13 mouse cellular contexts compared by ENCODE assay signal in the genomic region with DNA sequence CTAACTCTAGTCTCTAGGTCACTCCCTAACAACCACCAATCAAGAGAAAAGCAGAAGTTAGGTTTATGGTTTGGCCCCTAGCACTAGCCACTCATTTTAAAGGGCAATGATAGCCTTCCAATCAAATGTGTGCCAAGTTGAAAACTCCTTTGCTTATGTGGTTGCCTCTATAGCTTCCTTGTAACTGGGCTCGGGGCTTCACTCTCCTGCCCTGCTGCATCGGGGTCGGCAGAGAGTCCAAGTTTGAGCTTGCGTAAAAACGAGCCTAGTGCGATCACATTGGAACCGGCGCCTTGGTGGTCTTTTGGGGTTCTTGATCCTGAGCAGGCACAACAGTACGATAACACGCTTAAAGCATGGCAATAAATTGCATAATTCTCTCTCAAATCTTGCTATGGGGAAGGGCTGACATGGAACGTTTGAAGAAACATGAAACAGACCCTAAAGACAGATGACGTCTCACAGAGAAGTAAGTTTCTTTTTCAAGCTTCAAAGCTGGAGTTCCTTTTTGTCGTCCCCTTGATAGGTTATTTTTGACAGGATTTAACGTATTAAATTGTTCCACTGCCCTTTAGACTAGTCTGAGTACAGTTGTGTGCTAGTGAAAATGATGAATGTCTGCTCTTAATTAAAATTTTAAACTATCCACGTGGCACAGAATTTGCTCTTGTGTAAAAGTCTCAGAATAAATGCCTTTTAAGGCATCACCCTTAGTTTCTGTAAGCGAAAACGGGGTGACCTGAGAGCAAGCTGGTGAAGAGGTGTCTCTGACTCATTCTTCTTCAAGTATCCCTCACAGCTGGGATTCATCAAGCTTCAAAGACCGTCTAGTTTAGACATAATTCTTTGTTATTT. TPM values are rescaled to one million over a fixed set of nuclear protein-coding genes. Genes with fewer than 3 reads are reported as not detected.
A peak's percentile ranks its signal among the peaks of the same experiment; 100 is the strongest.
DNase-seq lines count a peak whose midpoint lies in the region; ATAC-seq and TF ChIP-seq lines count a peak whose summit lies in the region.
"Had no signal": no experiment of that assay in that cellular context is flagged by ENCODE, and none has a peak within 500 bp of the region (broad histone marks: within the 10 kb centered on the region; RNA-seq: fewer than 3 reads in every experiment).

No protein-coding gene starts in this region.

- ATAC-seq in kidney, postnatal 0 days (replicated peaks; ENCODE audit: low FRiP score, low read depth) = no peak
- ATAC-seq in intestine, embryonic 14.5 days (replicated peaks; ENCODE audit: low FRiP score, low TSS enrichment, low read depth) = peak; percentile 50; the same call in 1 of the 2 replicates
- no peak for ATAC-seq in forebrain, embryonic 16.5 days

- H3K9ac ChIP-seq in kidney, postnatal 0 days (ENCODE audit: low read depth, low read length) = no peak overlapping the region
- H3K9ac ChIP-seq in intestine, embryonic 14.5 days (ENCODE audit: low read length) = no peak overlapping the region
- H3K9ac ChIP-seq in forebrain, embryonic 16.5 days (replicated peaks; ENCODE audit: low read depth, low read length) = no peak overlapping the region
- H3K9ac ChIP-seq: neural tube, embryonic 13.5 days had no signal

- no peak overlapping the region for H3K4me3 ChIP-seq in kidney, postnatal 0 days (replicated peaks; ENCODE audit: low read depth, low read length)
- H3K4me3 ChIP-seq in intestine, embryonic 14.5 days (ENCODE audit: low read depth, low read length) = 0 out of 2 replicates have a peak overlapping the region, but pooled peaks have one; percentile 4
- H3K4me3 ChIP-seq in forebrain, embryonic 16.5 days (replicated peaks; ENCODE audit: low read length) = no peak overlapping the region
- H3K4me3 ChIP-seq: neural tube, embryonic 13.5 days had no signal

- no peaks in the 10 kb centered on the region for H3K36me3 ChIP-seq in kidney, postnatal 0 days (ENCODE audit: insufficient read depth, low read length)
- H3K36me3 ChIP-seq in intestine, embryonic 14.5 days (ENCODE audit: control insufficient read depth, insufficient read depth, low read length) = no peaks in the 10 kb centered on the region
- H3K36me3 ChIP-seq in forebrain, embryonic 16.5 days (ENCODE audit: control insufficient read depth, insufficient read depth) = no peaks in the 10 kb centered on the region
- H3K36me3 ChIP-seq: neural tube, embryonic 13.5 days had no signal

- peak overlapping the region; percentile 6; the same call in 1 of the 2 replicates for H3K4me2 ChIP-seq in kidney, postnatal 0 days (ENCODE audit: low read length)
- H3K4me2 ChIP-seq in intestine, embryonic 14.5 days (ENCODE audit: low read length) = peak overlapping the region; percentile 36
- H3K4me2 ChIP-seq in forebrain, embryonic 16.5 days (ENCODE audit: low read length) = no peak overlapping the region
- H3K4me2 ChIP-seq: neural tube, embryonic 13.5 days had no signal

- no peaks in the 10 kb centered on the region for H3K27me3 ChIP-seq in kidney, postnatal 0 days (ENCODE audit: insufficient read depth, low read length)
- no peaks in the 10 kb centered on the region for H3K27me3 ChIP-seq in intestine, embryonic 14.5 days (replicated peaks; ENCODE audit: control insufficient read depth, insufficient read depth, low read length)
- no peaks in the 10 kb centered on the region for H3K27me3 ChIP-seq in forebrain, embryonic 16.5 days (replicated peaks; ENCODE audit: control insufficient read depth, insufficient read depth, low read length)
- H3K27me3 ChIP-seq: neural tube, embryonic 13.5 days had no signal

- no peaks in the 10 kb centered on the region for H3K4me1 ChIP-seq in kidney, postnatal 0 days (replicated peaks; ENCODE audit: insufficient read depth, low read length)
- 0 out of 2 replicates have a peak, but pooled peaks cover 2% of the 10 kb centered on the region for H3K4me1 ChIP-seq in intestine, embryonic 14.5 days (replicated peaks; ENCODE audit: control insufficient read depth, insufficient read depth, low read length)
- H3K4me1 ChIP-seq in forebrain, embryonic 16.5 days (replicated peaks; ENCODE audit: control insufficient read depth, insufficient read depth, low read length) = no peaks in the 10 kb centered on the region
- H3K4me1 ChIP-seq: neural tube, embryonic 13.5 days had no signal

- no peak for TF ChIP-seq CTCF in kidney, postnatal 0 days (IDR thresholded peaks at IDR 0.05; ENCODE audit: low read depth)

- H3K9me3 ChIP-seq in kidney, postnatal 0 days (replicated peaks; ENCODE audit: low read length) = no peaks in the 10 kb centered on the region
- H3K9me3 ChIP-seq in intestine, embryonic 14.5 days (ENCODE audit: control insufficient read depth, low read length) = no peaks in the 10 kb centered on the region
- H3K9me3 ChIP-seq in forebrain, embryonic 16.5 days (ENCODE audit: control insufficient read depth, low read length) = no peaks in the 10 kb centered on the region
- H3K9me3 ChIP-seq: neural tube, embryonic 13.5 days had no signal

- peak; percentile 61 for DNase-seq in kidney, postnatal 0 days (ENCODE audit: low spot score)
- no peak for DNase-seq in kidney, adult 18-20 months
- peak; percentile 59 for DNase-seq in MEL-GATA-1-ER (ENCODE audit: extremely low read depth, low read depth)
- DNase-seq in intestine, embryonic 14.5 days (ENCODE audit: low spot score) = peak; percentile 62
- peak; percentile 70 for DNase-seq in naive thymus-derived CD4-positive, alpha-beta T cell, adult 2 months (ENCODE audit: low read depth)
- no peak for DNase-seq in urinary bladder, postnatal 36 days (ENCODE audit: low spot score in 2 of 2)
- no peak for DNase-seq in layer of hippocampus, adult 18-20 months (ENCODE audit: low spot score in 2 of 2)
- DNase-seq: adrenal gland, postnatal 14 days; cerebellum, adult 2 months; spleen, adult 18-20 months had no signal

- 0 out of 2 replicates have a peak overlapping the region, but pooled peaks have one; percentile 25 for H3K27ac ChIP-seq in kidney, postnatal 0 days
- H3K27ac ChIP-seq in intestine, embryonic 14.5 days (ENCODE audit: low read depth) = peak overlapping the region; percentile 57
- H3K27ac ChIP-seq in forebrain, embryonic 16.5 days (ENCODE audit: low read length) = no peak overlapping the region
- H3K27ac ChIP-seq: neural tube, embryonic 13.5 days had no signal

- WGBS in kidney, postnatal 0 days = 53% methylated on average over 18 of the region's 18 CpGs
- WGBS in intestine, embryonic 14.5 days = 27% methylated on average over 18 of the region's 18 CpGs
- 86% methylated on average over 18 of the region's 18 CpGs for WGBS in forebrain, embryonic 16.5 days

RNA-seq across cellular contexts. Expression of a gene that starts 52.0 kb away (rescaled TPM):
- 0.43 and 0.54 TPM in 2 replicates for polyA plus RNA-seq in kidney, postnatal 0 days (2015; fragmentation: Nextera tagmentation; extraction: Ambion mirVana)
- polyA plus RNA-seq in intestine, embryonic 14.5 days (2014; fragmentation: Nextera tagmentation; extraction: Ambion mirVana) = 0.37 and 0.40 TPM in 2 replicates
- 0.50 and 0.57 TPM in 2 replicates for polyA plus RNA-seq in forebrain, embryonic 16.5 days (2015; fragmentation: Nextera tagmentation; extraction: Ambion mirVana)
- total RNA-seq in layer of hippocampus, adult 18-20 months (2021) = under 1 TPM; 0.72 to 0.89 TPM
- total RNA-seq: heart, adult 18-20 months had no signal

RNA-seq across cellular contexts. Expression of a gene that starts 52.2 kb away (rescaled TPM):
- 7.8 and 8.7 TPM in 2 replicates for polyA plus RNA-seq in kidney, postnatal 0 days (2015; fragmentation: Nextera tagmentation; extraction: Ambion mirVana)
- polyA plus RNA-seq in intestine, embryonic 14.5 days (2014; fragmentation: Nextera tagmentation; extraction: Ambion mirVana) = 10.1 and 10.3 TPM in 2 replicates
- 10.9 and 11.2 TPM in 2 replicates for polyA plus RNA-seq in forebrain, embryonic 16.5 days (2015; fragmentation: Nextera tagmentation; extraction: Ambion mirVana)
- 10 to 100 TPM; 64.2 to 65.8 TPM for total RNA-seq in layer of hippocampus, adult 18-20 months (2021)

Comparison
In these comparisons a context has a peak if more than half of its experiments do, and no peak if none do; other contexts are left out.
1. DNase-seq: peak in kidney, postnatal 0 days (single experiment), MEL-GATA-1-ER (single experiment), intestine, embryonic 14.5 days (single experiment) and naive thymus-derived CD4-positive, alpha-beta T cell, adult 2 months (single experiment); none in kidney, adult 18-20 months (single experiment), urinary bladder, postnatal 36 days (0 of 2) and layer of hippocampus, adult 18-20 months (0 of 2).